ENCODE assay signal across 27 mouse cellular contexts in the genomic region with DNA sequence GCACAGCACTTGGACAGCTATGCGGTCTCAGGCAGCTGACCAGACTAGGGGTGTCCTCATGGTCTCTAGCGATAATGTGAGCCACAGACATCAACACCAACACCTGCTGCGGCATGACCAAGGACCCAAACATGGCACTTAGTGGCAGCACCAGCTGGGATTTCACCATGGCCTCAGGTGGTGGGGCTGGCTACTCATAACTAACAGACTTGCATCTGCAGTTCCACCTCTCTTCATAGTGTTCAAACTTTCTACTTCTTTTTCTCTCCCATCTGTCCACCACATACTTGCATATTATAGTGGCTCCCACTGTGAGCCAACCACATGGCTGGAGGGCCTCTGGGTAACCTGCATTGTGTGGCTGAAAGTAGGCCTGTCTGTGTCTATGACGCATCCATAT. TPM values are rescaled to one million over a fixed set of nuclear protein-coding genes. Genes with fewer than 3 reads are reported as not detected.
"Had no signal": no experiment of that assay in that cellular context is flagged by ENCODE, and none has a peak within 500 bp of the region (broad histone marks: within the 10 kb centered on the region; RNA-seq: fewer than 3 reads in every experiment).

No protein-coding gene starts in this region.

- H3K9ac ChIP-seq: embryonic facial prominence, embryonic 12.5 days; embryonic facial prominence, embryonic 13.5 days; embryonic facial prominence, embryonic 15.5 days; forebrain, embryonic 12.5 days; forebrain, embryonic 13.5 days; forebrain, embryonic 15.5 days; forebrain, postnatal 0 days had no signal

- H3K27me3 ChIP-seq: embryonic facial prominence, embryonic 12.5 days; embryonic facial prominence, embryonic 13.5 days; embryonic facial prominence, embryonic 15.5 days; forebrain, embryonic 12.5 days; forebrain, embryonic 13.5 days; forebrain, embryonic 15.5 days had no signal

- H3K4me3 ChIP-seq: embryonic facial prominence, embryonic 10.5 days; embryonic facial prominence, embryonic 12.5 days; embryonic facial prominence, embryonic 13.5 days; embryonic facial prominence, embryonic 15.5 days; erythroblast, embryonic 14.5 days; forebrain, embryonic 10.5 days; forebrain, embryonic 12.5 days; forebrain, embryonic 13.5 days; forebrain, embryonic 15.5 days; gastrocnemius, adult 2 months; heart, adult 2 months had no signal

- H3K36me3 ChIP-seq: embryonic facial prominence, embryonic 10.5 days; embryonic facial prominence, embryonic 12.5 days; embryonic facial prominence, embryonic 13.5 days; embryonic facial prominence, embryonic 15.5 days; forebrain, embryonic 10.5 days; forebrain, embryonic 12.5 days; forebrain, embryonic 15.5 days had no signal

- H3K27ac ChIP-seq: embryonic facial prominence, embryonic 10.5 days; embryonic facial prominence, embryonic 12.5 days; embryonic facial prominence, embryonic 13.5 days; embryonic facial prominence, embryonic 15.5 days; forebrain, embryonic 10.5 days; forebrain, embryonic 12.5 days; forebrain, embryonic 13.5 days; forebrain, embryonic 15.5 days; gastrocnemius, adult 2 months; heart, adult 2 months had no signal

- ATAC-seq: forebrain, embryonic 13.5 days; forebrain, embryonic 14.5 days; forebrain, embryonic 15.5 days; forebrain, embryonic 16.5 days; forebrain, postnatal 0 days had no signal

- DNase-seq: cerebellum, adult 9-10 months; cerebellum, adult 9-11 months; cerebellum, postnatal 10 days; cerebellum, postnatal 14 days; cerebellum, postnatal 25 days; cerebellum, postnatal 36 days; embryo, embryonic 11 days; forebrain, postnatal 0 days; gastrocnemius, adult 2 months; gastrocnemius, postnatal 10 days; gastrocnemius, postnatal 14 days; gastrocnemius, postnatal 25 days; gastrocnemius, postnatal 36 days; heart, adult 11 months; heart, adult 18-20 months; heart, adult 2 months had no signal

- H3K9me3 ChIP-seq: embryonic facial prominence, embryonic 10.5 days; embryonic facial prominence, embryonic 12.5 days; embryonic facial prominence, embryonic 13.5 days; embryonic facial prominence, embryonic 15.5 days; forebrain, embryonic 10.5 days; forebrain, embryonic 12.5 days; forebrain, embryonic 13.5 days; forebrain, embryonic 15.5 days had no signal

- H3K4me1 ChIP-seq: embryonic facial prominence, embryonic 10.5 days; embryonic facial prominence, embryonic 12.5 days; embryonic facial prominence, embryonic 13.5 days; embryonic facial prominence, embryonic 15.5 days; forebrain, embryonic 10.5 days; forebrain, embryonic 12.5 days; forebrain, embryonic 13.5 days had no signal

- H3K4me2 ChIP-seq: embryonic facial prominence, embryonic 12.5 days; embryonic facial prominence, embryonic 13.5 days; embryonic facial prominence, embryonic 15.5 days; forebrain, embryonic 12.5 days; forebrain, embryonic 13.5 days; forebrain, embryonic 15.5 days had no signal

RNA-seq across cellular contexts. Expression of a gene that starts 25.4 kb away (rescaled TPM):
- polyA plus RNA-seq: erythroblast, embryonic 14.5 days had no signal

RNA-seq across cellular contexts. Expression of a gene that starts 46.2 kb away (rescaled TPM):
- polyA plus RNA-seq: erythroblast, embryonic 14.5 days had no signal
